In the genomic region with DNA sequence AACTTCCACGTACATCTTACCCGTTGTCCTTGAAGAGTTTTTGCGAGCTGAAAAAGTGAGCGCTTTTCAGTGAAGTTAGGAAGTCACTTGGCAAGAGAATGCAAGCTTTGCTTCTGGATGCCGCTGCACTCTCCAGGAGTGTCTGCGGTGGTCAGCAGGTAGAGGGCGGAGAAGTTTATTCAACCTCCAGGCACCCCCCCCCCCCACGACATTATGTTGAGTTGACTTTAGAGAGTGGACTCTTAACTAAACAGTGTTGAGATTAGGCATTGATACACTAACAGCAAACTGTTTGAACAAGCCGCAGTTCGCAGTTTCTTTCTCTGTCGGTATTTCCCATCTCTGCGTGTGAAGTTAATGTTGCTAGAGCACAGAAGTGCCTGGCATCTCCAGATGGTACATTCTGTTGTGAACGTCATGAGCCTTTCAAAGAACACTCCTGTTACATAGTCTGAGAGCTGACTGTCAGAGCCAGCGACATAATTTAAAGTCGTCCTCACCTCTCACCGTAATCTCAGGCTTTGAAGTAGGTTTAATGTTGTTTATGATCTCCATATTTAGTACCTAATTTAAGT, we compare ENCODE assay signal across 8 mouse cellular contexts. TPM values are rescaled to one million over a fixed set of nuclear protein-coding genes. Genes with fewer than 3 reads are reported as not detected.
A peak's percentile ranks its signal among the peaks of the same experiment; 100 is the strongest.
DNase-seq lines count a peak whose midpoint lies in the region; ATAC-seq and TF ChIP-seq lines count a peak whose summit lies in the region.

No protein-coding gene starts in this region.

- peak overlapping the region; percentile 86 for H3K4me3 ChIP-seq in heart, embryonic 11.5 days (ENCODE audit: low read depth, low read length)
- H3K4me3 ChIP-seq in CH12.LX (replicated peaks in 1 of 3; ENCODE audit: low read depth in 2 of 3, low read length in 2 of 3, poor library complexity in 1 of 3), result peak overlapping the region; percentile 83 to 99 (median 94)
- H3K4me3 ChIP-seq in forebrain, embryonic 11.5 days (ENCODE audit: low read depth, low read length), result peak overlapping the region; percentile 92

- no peaks in the 10 kb centered on the region for H3K36me3 ChIP-seq in heart, embryonic 11.5 days (ENCODE audit: control insufficient read depth, insufficient read depth, low read length)
- H3K36me3 ChIP-seq in CH12.LX (replicated peaks in 1 of 2; ENCODE audit: control insufficient read depth in 1 of 2, insufficient read depth in 1 of 2, low read length in 1 of 2), result peaks cover 6 to 35% of the 10 kb centered on the region in 2 experiments
- H3K36me3 ChIP-seq in forebrain, embryonic 11.5 days (ENCODE audit: control insufficient read depth, insufficient read depth, low read length), result no peaks in the 10 kb centered on the region

- H3K9me3 ChIP-seq in heart, embryonic 11.5 days (replicated peaks; ENCODE audit: control insufficient read depth, low read length), result no peaks in the 10 kb centered on the region
- H3K9me3 ChIP-seq in CH12.LX (replicated peaks; ENCODE audit: low read length), result no peaks in the 10 kb centered on the region
- no peaks in the 10 kb centered on the region for H3K9me3 ChIP-seq in forebrain, embryonic 11.5 days (ENCODE audit: control insufficient read depth, low read length)

- TF ChIP-seq CTCF in CH12.LX (conservative IDR thresholded peaks at IDR 0.05 in 1 of 2, IDR thresholded peaks at IDR 0.05 in 1 of 2; ENCODE audit: low read depth in 2 of 2, low read length in 2 of 2), result no peak

- no peaks in the 10 kb centered on the region for H3K27me3 ChIP-seq in heart, embryonic 11.5 days (ENCODE audit: control insufficient read depth, insufficient read depth, low read length)
- H3K27me3 ChIP-seq in CH12.LX (replicated peaks), result no peaks in the 10 kb centered on the region
- no peaks in the 10 kb centered on the region for H3K27me3 ChIP-seq in forebrain, embryonic 11.5 days (ENCODE audit: control insufficient read depth, insufficient read depth, low read length)

- in situ Hi-C loops in CH12.LX (cut with MboI; ENCODE audit: low pct_ligation_motif_present, low pct_unique_long_range_greater_than_20kb, low sequenced_read_pairs), result no loop called here

- no peaks in the 10 kb centered on the region; the same call in 1 of the 2 replicates for H3K79me2 ChIP-seq in CH12.LX (replicated peaks; ENCODE audit: control insufficient read depth, extremely low read depth, insufficient read depth, poor library complexity, severe bottlenecking)

- peak overlapping the region; percentile 95 for H3K4me2 ChIP-seq in heart, embryonic 11.5 days
- peak overlapping the region; percentile 42 for H3K4me2 ChIP-seq in CH12.LX (ENCODE audit: insufficient read depth, low read depth, poor library complexity, severe bottlenecking)
- H3K4me2 ChIP-seq in forebrain, embryonic 11.5 days (ENCODE audit: low read depth, low read length, severe bottlenecking), result peak overlapping the region; percentile 95

- H3K4me1 ChIP-seq in heart, embryonic 11.5 days (ENCODE audit: control insufficient read depth, insufficient read depth, low read length), result peaks cover 10% of the 10 kb centered on the region
- H3K4me1 ChIP-seq in CH12.LX (ENCODE audit: control insufficient read depth in 1 of 2, insufficient read depth in 2 of 2), result peaks cover 7 to 63% of the 10 kb centered on the region in 2 experiments
- peaks cover 5% of the 10 kb centered on the region; the same call in 1 of the 2 replicates for H3K4me1 ChIP-seq in forebrain, embryonic 11.5 days (replicated peaks; ENCODE audit: control insufficient read depth, insufficient read depth, low read length)

- TF ChIP-seq RAD21 in CH12.LX (IDR thresholded peaks at IDR 0.05; ENCODE audit: low read depth, low read length), result no peak

- dilution Hi-C loops in CH12.LX (cut with MboI; ENCODE audit: extremely low pct_ligation_motif_present, extremely low pct_unique_long_range_greater_than_20kb, low sequenced_read_pairs), result no loop called here

- no peak overlapping the region for H3K27ac ChIP-seq in heart, embryonic 11.5 days (ENCODE audit: low read depth, low read length)
- no peak overlapping the region for H3K27ac ChIP-seq in CH12.LX (ENCODE audit: insufficient read depth, low read depth)
- no peak overlapping the region for H3K27ac ChIP-seq in forebrain, embryonic 11.5 days (ENCODE audit: low read depth, low read length)

- no peak for ATAC-seq in heart, embryonic 11.5 days (replicated peaks; ENCODE audit: insufficient number of reproducible peaks, low FRiP score, low TSS enrichment)
- no peak for ATAC-seq in forebrain, embryonic 11.5 days (replicated peaks; ENCODE audit: low FRiP score)
- peak; percentile 8; the same call in 1 of the 2 replicates for ATAC-seq in megakaryocyte-erythroid progenitor cell, adult 5-6 weeks (replicated peaks; ENCODE audit: low FRiP score, low TSS enrichment, poor library complexity, severe bottlenecking)

- peak overlapping the region; percentile 96 for H3K9ac ChIP-seq in heart, embryonic 11.5 days (ENCODE audit: low read depth, low read length)
- H3K9ac ChIP-seq in CH12.LX (ENCODE audit: insufficient read depth, low read depth), result peak overlapping the region; percentile 70
- H3K9ac ChIP-seq in forebrain, embryonic 11.5 days (ENCODE audit: low read length), result peak overlapping the region; percentile 94

- no peak for TF ChIP-seq EP300 in CH12.LX (IDR thresholded peaks at IDR 0.05; ENCODE audit: low read length)

- DNase-seq in heart, adult 9 months (ENCODE audit: low spot score in 2 of 2), result no peak
- DNase-seq in CH12.LX (ENCODE audit: extremely low read depth), result no peak
- no peak for DNase-seq in forebrain, embryonic 11.5 days (ENCODE audit: low spot score)
- DNase-seq in layer of hippocampus, adult 11-12 months (ENCODE audit: low spot score), result peak; percentile 42
- peak; percentile 74 for DNase-seq in yolk sac, embryonic 10.5 days (ENCODE audit: low spot score)
- no peak for DNase-seq in gastrocnemius, postnatal 10 days

- 18% methylated on average over 16 of the region's 16 CpGs for WGBS in heart, embryonic 11.5 days (ENCODE audit: insufficient replicate concordance)
- 22% methylated on average over 16 of the region's 16 CpGs for WGBS in forebrain, embryonic 11.5 days

- TF ChIP-seq POLR2A in CH12.LX (IDR thresholded peaks at IDR 0.05; ENCODE audit: low read depth, low read length), result no peak

TF ChIP-seq in CH12.LX, 34 proteins besides CTCF, POLR2A, EP300 and RAD21:
- TF ChIP-seq GABPA (IDR thresholded peaks at IDR 0.05; ENCODE audit: insufficient replicate concordance, low read depth, low read length), result no peak
- TF ChIP-seq SIN3A (IDR thresholded peaks at IDR 0.05; ENCODE audit: low read length), result no peak
- no peak for TF ChIP-seq SMC3 (IDR thresholded peaks at IDR 0.05; ENCODE audit: low read depth, low read length)
- TF ChIP-seq TBP (conservative IDR thresholded peaks at IDR 0.05; ENCODE audit: low read depth, low read length), result no peak
- no peak for TF ChIP-seq MAFK (IDR thresholded peaks at IDR 0.05; ENCODE audit: insufficient replicate concordance, low read length)
- no peak for TF ChIP-seq KAT2A (IDR thresholded peaks at IDR 0.05; ENCODE audit: insufficient replicate concordance, low read length)
- TF ChIP-seq ZC3H11A (IDR thresholded peaks at IDR 0.05; ENCODE audit: low read depth, low read length), result no peak
- TF ChIP-seq CHD1 (IDR thresholded peaks at IDR 0.05; ENCODE audit: low read depth, low read length), result no peak
- TF ChIP-seq USF2 (conservative IDR thresholded peaks at IDR 0.05; ENCODE audit: low read depth, low read length), result no peak
- no peak for TF ChIP-seq BHLHE40 (IDR thresholded peaks at IDR 0.05; ENCODE audit: low read depth, low read length)
- no peak for TF ChIP-seq NELFE (IDR thresholded peaks at IDR 0.05; ENCODE audit: low read depth, low read length)
- TF ChIP-seq ZNF384 (IDR thresholded peaks at IDR 0.05; ENCODE audit: low read depth, low read length), result no peak
- TF ChIP-seq PAX5 (IDR thresholded peaks at IDR 0.05; ENCODE audit: low read length), result no peak
- TF ChIP-seq ETS1 (conservative IDR thresholded peaks at IDR 0.05; ENCODE audit: low read depth, low read length), result no peak

RNA-seq across cellular contexts. Expression of a gene that starts 0.9 kb away (rescaled TPM):
- 63.4 and 69.5 TPM in 2 replicates for polyA plus RNA-seq in heart, embryonic 11.5 days (2014; fragmentation: Nextera tagmentation; extraction: Ambion mirVana)
- total RNA-seq in CH12.LX (2012; rRNA removed) (30.8 and 32.8 TPM in 2 replicates), CH12.LX (2014; rRNA removed) (39.7 and 40.1 TPM in 2 replicates)
- polyA plus RNA-seq in CH12.LX (2012; ENCODE audit: insufficient read length, low read depth), result 32.6 and 35.5 TPM in 2 replicates
- 72.9 and 76.9 TPM in 2 replicates for polyA plus RNA-seq in forebrain, embryonic 11.5 days (2014; fragmentation: Nextera tagmentation; extraction: Ambion mirVana)
- 14.0 and 14.8 TPM in 2 replicates for total RNA-seq in megakaryocyte-erythroid progenitor cell, adult 5-6 weeks (2014; fragmentation: Nextera tagmentation)
- 10.2 and 16.6 TPM in 2 replicates for total RNA-seq in megakaryocyte-erythroid progenitor cell, adult 5-6 weeks (2017)
- 10 to 100 TPM; 23.1 to 23.7 TPM for total RNA-seq in gastrocnemius, postnatal 10 days (2021)

RNA-seq across cellular contexts. Expression of a gene that starts 36.2 kb away (rescaled TPM):
- 0.20 and 0.42 TPM in 2 replicates for polyA plus RNA-seq in heart, embryonic 11.5 days (2014; fragmentation: Nextera tagmentation; extraction: Ambion mirVana)
- total RNA-seq in CH12.LX (2012; rRNA removed) (26.8 and 33.5 TPM in 2 replicates), CH12.LX (2014; rRNA removed) (32.5 and 37.0 TPM in 2 replicates)
- 37.8 and 46.2 TPM in 2 replicates for polyA plus RNA-seq in CH12.LX (2012; ENCODE audit: insufficient read length, low read depth)
- polyA plus RNA-seq in forebrain, embryonic 11.5 days (2014; fragmentation: Nextera tagmentation; extraction: Ambion mirVana), result 0.36 and 0.49 TPM in 2 replicates
- 0.96 and 1.0 TPM in 2 replicates for total RNA-seq in megakaryocyte-erythroid progenitor cell, adult 5-6 weeks (2014; fragmentation: Nextera tagmentation)
- 0.70 and 1.6 TPM in 2 replicates for total RNA-seq in megakaryocyte-erythroid progenitor cell, adult 5-6 weeks (2017)
- not detected for total RNA-seq in gastrocnemius, postnatal 10 days (2021)

Comparison
In these comparisons a context has a peak if more than half of its experiments do, and no peak if none do; other contexts are left out.
1. H3K4me2 ChIP-seq: peak in every context shown above with its lines; median percentile 95 in heart, embryonic 11.5 days; 95 in forebrain, embryonic 11.5 days; 42 in CH12.LX.
2. DNase-seq: peak in layer of hippocampus, adult 11-12 months (single experiment) and yolk sac, embryonic 10.5 days (single experiment); none in heart, adult 9 months (0 of 2), CH12.LX (single experiment), forebrain, embryonic 11.5 days (single experiment) and gastrocnemius, postnatal 10 days (single experiment).
3. RNA of a gene that starts 36.2 kb away (total RNA-seq): 26.8 to 37.0 TPM in CH12.LX; 0.70 to 1.6 TPM in megakaryocyte-erythroid progenitor cell, adult 5-6 weeks and not detected in gastrocnemius, postnatal 10 days; every median in the first group is over 10 times any median in the second.
4. Peak in every context shown above with its lines, with median percentiles within 50 percentile points of each other: H3K4me3 ChIP-seq and H3K9ac ChIP-seq.